Mouse (Mus musculus) liver, embryonic 11.5 days (tissue): ENCODE data around the gene Mrpl47. TPM values are rescaled to one million over a fixed set of nuclear protein-coding genes. Genes with fewer than 3 reads are reported as not detected.

ENCODE experiments used
- ATAC-seq: fragments of 200-750 bp; cut with Nextera tagmentation; replicated peaks from 2 replicates; pipeline ENCODE4 v1.8.0; 2017; ENCODE audit warnings: moderate number of reproducible peaks, mild to moderate bottlenecking, moderate TSS enrichment, moderate library complexity; ENCODE audit not compliant: low FRiP score
- DNase-seq: peaks from one replicate; pipeline ENCODE4 v3.0.0-alpha.2; 2017; ENCODE audit warnings: low spot score
- H3K27ac ChIP-seq: fragments of 300-500 bp; sonication (generic); 2 replicates; pipeline ENCODE4 v1.5.1; 2014; ENCODE audit warnings: mild to moderate bottlenecking, low read depth, low read length, control low read depth
- H3K27me3 ChIP-seq: fragments of 300-500 bp; sonication (generic); replicated peaks from 2 replicates; pipeline ENCODE4 v1.6.1; 2014; ENCODE audit warnings: low read length, mixed read lengths; ENCODE audit not compliant: control insufficient read depth, insufficient read depth
- H3K36me3 ChIP-seq: fragments of 300-500 bp; sonication (generic); 2 replicates; pipeline ENCODE4 v1.6.1; 2014; ENCODE audit warnings: mild to moderate bottlenecking, low read length, moderate library complexity, mixed read lengths; ENCODE audit not compliant: control insufficient read depth, insufficient read depth
- H3K4me1 ChIP-seq: fragments of 300-500 bp; sonication (generic); replicated peaks from 2 replicates; pipeline ENCODE4 v1.6.1; 2014; ENCODE audit warnings: low read length, mixed read lengths; ENCODE audit not compliant: control insufficient read depth, insufficient read depth
- H3K4me2 ChIP-seq: fragments of 300-500 bp; sonication (generic); 2 replicates; pipeline ENCODE4 v1.6.1; 2014; ENCODE audit warnings: mild to moderate bottlenecking, control low read depth, moderate library complexity
- H3K4me3 ChIP-seq: fragments of 300-500 bp; sonication (generic); 2 replicates; pipeline ENCODE4 v1.5.1; 2014; ENCODE audit warnings: low read depth, low read length, control low read depth
- H3K9ac ChIP-seq: fragments of 300-500 bp; sonication (generic); 2 replicates; pipeline ENCODE4 v1.6.1; 2014; ENCODE audit warnings: low read depth, low read length, control low read depth
- H3K9me3 ChIP-seq: fragments of 300-500 bp; sonication (generic); 2 replicates; pipeline ENCODE4 v1.6.1; 2016; ENCODE audit warnings: low read length, inconsistent platforms, mixed read lengths; ENCODE audit not compliant: control insufficient read depth
- WGBS: fragments of 180-500 bp; shearing (Covaris S2); extraction: QIAGEN DNeasy Blood & Tissue Kit; methylation state at CpG from one replicate; pipeline ENCODE4 v1.1.7; 2014; 5-methylcytosine and 5-hydroxymethylcytosine counted together
- polyA plus RNA-seq: library from polyadenylated mRNA; unstranded; fragments of >200 nt; fragmentation: Nextera tagmentation; extraction: Ambion mirVana; gene quantifications from 2 replicates; pipeline ENCODE4 v1.2.1, GENCODE M21; 2014

Gene Mrpl47
- polyA plus RNA-seq, 1 experiment from 2014 or later: 50.5 TPM

DNA sequence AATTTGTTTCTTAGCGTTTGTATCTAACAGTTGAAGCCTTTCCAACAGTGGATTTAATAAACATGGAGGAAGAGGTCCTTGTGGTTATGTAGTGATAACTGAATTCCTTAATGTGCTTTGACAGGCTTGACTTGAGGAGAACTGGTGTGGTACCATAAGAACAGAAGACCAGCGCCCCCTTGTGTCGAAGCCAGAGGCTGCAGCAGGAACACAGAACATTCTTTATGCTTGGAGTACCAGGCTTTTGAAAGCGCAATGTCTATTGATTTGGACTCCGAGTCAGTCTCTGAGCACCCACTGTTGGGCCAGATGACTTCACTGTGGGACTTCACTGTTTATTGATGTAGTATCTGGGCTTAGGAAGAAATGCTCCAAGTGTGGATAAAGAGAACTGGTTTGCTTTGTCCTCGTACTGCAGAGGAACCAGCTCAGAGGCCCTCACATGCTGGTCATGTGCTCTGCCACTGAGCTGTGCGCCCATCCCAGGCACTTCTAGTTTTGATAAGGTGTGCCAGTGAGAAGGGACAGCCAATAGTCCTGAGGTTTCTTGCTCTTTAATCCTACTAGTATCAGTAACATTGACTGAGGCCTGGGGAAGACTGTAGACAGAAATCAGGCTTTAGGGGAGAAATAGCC, 39.1 kb downstream of the Mrpl47 start:
- no peak overlapping the region for H3K9ac ChIP-seq
- H3K36me3 ChIP-seq: no peaks in the 10 kb centered on the region
- H3K4me2 ChIP-seq: no peak overlapping the region
- ATAC-seq: peak; percentile 72
- H3K4me1 ChIP-seq: peaks cover 3% of the 10 kb centered on the region; the same call in 1 of the 2 replicates
- WGBS: 36% methylated on average over 7 of the region's 7 CpGs
- no peak overlapping the region for H3K27ac ChIP-seq
- H3K4me3 ChIP-seq: no peak overlapping the region
- H3K9me3 ChIP-seq: no peaks in the 10 kb centered on the region
- no peaks in the 10 kb centered on the region for H3K27me3 ChIP-seq
- DNase-seq: peak; percentile 79

DNA sequence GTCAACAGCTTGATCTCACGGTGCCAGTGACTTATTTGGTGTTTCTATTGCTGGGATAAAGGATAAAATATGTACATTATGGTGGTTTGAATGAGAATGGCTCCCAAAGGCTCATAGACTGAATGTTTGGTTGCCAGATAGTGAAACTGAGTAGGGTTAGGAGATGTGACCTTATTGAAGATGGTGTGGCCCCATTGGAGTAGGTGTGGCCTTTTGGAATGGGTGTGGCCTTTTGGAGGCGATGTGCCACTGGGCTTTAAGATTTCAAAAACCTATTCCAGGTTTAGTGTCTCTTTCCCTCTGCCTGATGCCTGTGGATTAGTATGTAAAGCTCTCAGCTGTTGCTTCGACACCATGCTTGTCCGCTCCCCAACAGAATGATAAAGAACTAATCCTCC, 41.8 kb downstream of the Mrpl47 start:
- no peak overlapping the region for H3K4me3 ChIP-seq
- peaks cover 10% of the 10 kb centered on the region for H3K4me1 ChIP-seq
- H3K9ac ChIP-seq: no peak overlapping the region
- ATAC-seq (no peak; the same call in 1 of the 2 replicates), DNase-seq (no peak)
- H3K4me2 ChIP-seq: no peak overlapping the region
- H3K27me3 ChIP-seq: no peaks in the 10 kb centered on the region
- WGBS: 82% methylated on average over 4 of the region's 4 CpGs
- H3K36me3 ChIP-seq: no peaks in the 10 kb centered on the region
- H3K9me3 ChIP-seq: no peaks in the 10 kb centered on the region
- H3K27ac ChIP-seq: no peak overlapping the region

DNA sequence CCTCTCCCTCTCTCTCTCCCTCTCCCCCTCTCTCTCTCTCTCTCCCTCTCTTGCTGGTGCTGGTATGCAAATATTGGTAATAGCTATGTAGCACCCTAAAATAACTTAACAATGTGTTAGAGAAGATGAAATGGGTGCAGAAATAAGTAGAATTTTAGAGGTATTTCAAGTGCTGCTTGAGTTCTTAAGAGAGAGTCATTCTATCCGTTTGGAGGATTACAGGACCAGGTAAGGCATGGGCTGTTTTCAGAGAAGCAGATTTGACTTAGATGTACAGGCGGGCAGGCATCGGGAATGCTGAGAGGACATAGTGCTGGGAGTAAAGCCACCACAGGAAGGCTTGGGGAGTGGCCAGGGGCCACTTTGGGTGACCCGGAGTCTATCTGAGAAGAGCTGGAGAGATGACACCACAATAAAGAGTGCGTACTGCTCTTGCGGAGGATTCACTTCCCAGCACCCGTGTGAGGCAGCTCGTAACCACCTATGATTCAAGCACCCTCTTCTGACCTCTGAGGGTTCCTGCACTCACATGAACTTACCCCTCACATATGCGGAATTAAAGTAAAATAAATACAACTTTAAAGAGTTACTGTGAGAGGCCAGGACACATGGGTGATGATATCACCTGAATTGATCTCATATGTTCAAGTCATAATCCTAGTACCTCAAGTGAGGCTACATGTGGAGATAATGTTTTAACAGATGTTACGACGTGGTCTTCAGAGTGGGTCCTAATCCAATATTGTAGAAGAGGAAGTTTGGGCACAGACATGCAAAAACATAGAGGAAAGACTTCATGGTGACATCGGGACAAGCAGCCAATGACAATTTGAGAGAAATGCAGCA, 42.4 kb downstream of the Mrpl47 start:
- no peak overlapping the region for H3K9ac ChIP-seq
- ATAC-seq: no peak
- WGBS: 62% methylated on average over 12 of the region's 12 CpGs

DNA sequence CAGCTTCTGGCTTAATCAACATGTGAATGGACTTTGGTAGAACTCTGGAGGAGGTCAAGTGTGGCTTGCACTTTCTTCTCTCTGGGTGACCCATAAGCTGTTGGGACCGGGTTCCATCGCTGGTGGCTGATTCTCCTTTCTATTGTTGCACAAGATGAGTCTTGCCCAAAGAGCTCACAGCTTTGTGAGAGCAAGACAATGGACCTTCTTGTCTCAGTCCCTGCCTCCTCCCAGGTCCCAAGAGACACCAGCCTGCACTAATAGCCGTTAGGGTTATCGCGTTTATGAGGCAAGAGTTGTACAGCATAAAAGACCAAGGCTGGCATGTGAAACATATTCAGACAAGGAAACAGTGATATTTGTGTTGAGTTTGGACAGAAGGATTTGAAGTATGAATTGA, 43.2 kb downstream of the Mrpl47 start:
- WGBS: 75% methylated on average over 5 of the region's 5 CpGs
- no peak for ATAC-seq
- Histone ChIP-seq H3K4me1 (peaks cover 13% of the 10 kb centered on the region), H3K36me3 (no peaks in the 10 kb centered on the region), H3K27me3 (no peaks in the 10 kb centered on the region), H3K27ac (no peak overlapping the region), H3K4me3 (no peak overlapping the region), H3K9me3 (no peaks in the 10 kb centered on the region), H3K4me2 (no peak overlapping the region), H3K9ac (no peak overlapping the region)
- no peak for DNase-seq

More for the DNA sequence above, 42.4 kb downstream of the Mrpl47 start:
- H3K36me3 ChIP-seq: no peaks in the 10 kb centered on the region
- no peaks in the 10 kb centered on the region for H3K9me3 ChIP-seq
- H3K4me2 ChIP-seq: no peak overlapping the region
- no peak overlapping the region for H3K27ac ChIP-seq
- no peaks in the 10 kb centered on the region for H3K27me3 ChIP-seq
- no peak for DNase-seq
- H3K4me3 ChIP-seq: no peak overlapping the region
- peaks cover 13% of the 10 kb centered on the region for H3K4me1 ChIP-seq

DNA sequence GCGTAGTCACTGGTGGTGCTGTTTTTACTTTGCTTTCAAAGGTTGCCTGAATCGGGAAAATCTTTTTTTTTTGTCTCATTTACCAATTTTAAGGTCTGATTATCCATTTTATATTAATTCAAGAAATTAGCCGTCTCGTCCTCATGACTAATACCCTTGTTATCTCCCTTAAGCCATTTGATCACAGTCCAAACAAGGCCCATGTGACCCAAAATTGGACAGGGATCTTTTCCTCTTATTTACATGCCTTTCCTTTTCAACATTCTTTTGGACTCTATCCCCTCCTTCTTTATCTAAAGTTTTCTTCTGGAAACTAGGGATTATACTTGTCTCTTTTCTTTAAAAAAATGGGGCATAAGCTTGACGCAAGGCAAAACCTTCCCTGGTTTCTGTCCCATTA, 45.6 kb downstream of the Mrpl47 start:
- DNase-seq (no peak), ATAC-seq (no peak)
- Histone ChIP-seq H3K9ac (no peak overlapping the region), H3K4me3 (no peak overlapping the region), H3K9me3 (no peaks in the 10 kb centered on the region), H3K27me3 (no peaks in the 10 kb centered on the region), H3K4me2 (no peak overlapping the region), H3K27ac (no peak overlapping the region), H3K4me1 (peaks cover 13% of the 10 kb centered on the region), H3K36me3 (no peaks in the 10 kb centered on the region)
- WGBS: 69% methylated on average over 5 of the region's 5 CpGs

DNA sequence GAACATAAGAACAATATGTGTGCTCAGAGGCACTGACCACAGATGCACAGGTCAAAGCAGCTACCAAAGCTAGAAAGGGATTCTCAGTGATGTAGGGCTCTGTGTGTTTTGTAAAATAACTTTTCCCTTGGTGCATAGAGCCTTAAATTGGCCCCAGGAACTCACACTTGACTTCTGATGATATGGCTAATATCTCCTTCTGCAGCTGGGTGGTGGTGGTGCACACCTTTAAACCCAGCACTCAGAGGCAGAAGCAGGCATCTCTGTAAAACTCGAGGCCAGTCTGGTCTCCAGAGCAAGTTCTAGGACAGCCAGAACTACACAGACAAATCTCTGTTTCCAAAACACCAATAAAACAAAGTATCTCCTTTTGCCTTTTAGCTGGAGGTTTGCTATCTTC, 46.5 kb downstream of the Mrpl47 start:
- H3K9me3 ChIP-seq: no peaks in the 10 kb centered on the region
- DNase-seq (no peak), ATAC-seq (peak; percentile 69)
- H3K36me3 ChIP-seq: no peaks in the 10 kb centered on the region
- peaks cover 13% of the 10 kb centered on the region for H3K4me1 ChIP-seq
- 25% methylated on average over 1 of the region's 1 CpGs for WGBS
- no peak overlapping the region for H3K27ac ChIP-seq
- H3K4me2 ChIP-seq: peak overlapping the region; percentile 35
- no peak overlapping the region for H3K9ac ChIP-seq
- H3K27me3 ChIP-seq: no peaks in the 10 kb centered on the region
- no peak overlapping the region for H3K4me3 ChIP-seq

DNA sequence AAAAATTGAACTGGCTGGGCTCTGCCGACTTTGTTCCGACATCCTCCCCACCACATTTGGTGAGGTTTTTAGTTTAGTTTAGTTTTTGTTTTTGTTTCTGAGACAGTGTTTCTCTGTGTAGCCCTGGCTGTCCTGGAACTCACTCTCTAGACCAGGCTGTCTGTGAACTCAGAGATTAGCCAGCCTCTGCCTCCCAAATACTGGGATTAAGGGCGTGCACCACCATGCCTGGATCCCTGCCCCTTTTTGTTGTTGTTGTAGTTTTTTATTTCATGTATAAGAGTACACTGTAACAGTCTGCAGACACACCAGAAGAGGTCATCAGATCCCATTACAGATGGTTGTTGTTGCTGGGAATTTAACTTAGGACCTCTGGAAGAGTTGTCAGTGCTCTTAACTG, 47.4 kb downstream of the Mrpl47 start:
- Histone ChIP-seq H3K36me3 (no peaks in the 10 kb centered on the region), H3K9ac (no peak overlapping the region), H3K27me3 (no peaks in the 10 kb centered on the region), H3K9me3 (no peaks in the 10 kb centered on the region), H3K4me2 (no peak overlapping the region), H3K27ac (no peak overlapping the region), H3K4me3 (no peak overlapping the region), H3K4me1 (peaks cover 11% of the 10 kb centered on the region)
- ATAC-seq (peak; percentile 37; the same call in 1 of the 2 replicates), DNase-seq (no peak)
- 62% methylated on average over 3 of the region's 3 CpGs for WGBS

DNA sequence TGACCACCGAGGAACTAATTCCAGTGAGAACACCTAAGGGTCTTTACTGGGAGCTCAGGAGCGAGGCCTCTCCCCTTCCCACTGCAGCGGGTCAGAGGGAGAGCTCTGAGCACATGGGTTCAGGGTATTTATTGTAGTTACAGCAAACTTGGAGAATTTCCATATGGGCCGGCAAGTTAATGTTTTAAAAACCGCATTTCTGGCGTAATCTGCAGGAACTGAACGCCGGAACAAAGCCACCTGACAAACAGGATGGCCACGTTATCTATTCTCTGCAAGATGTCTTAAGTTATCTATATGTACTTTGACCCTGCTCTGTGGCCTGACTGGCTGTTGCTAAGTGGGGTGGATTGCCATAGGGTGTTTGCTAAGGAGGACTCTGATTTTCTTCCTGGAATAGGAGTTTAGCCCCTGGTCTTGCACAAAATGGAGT, 47.8 kb downstream of the Mrpl47 start:
- H3K9ac ChIP-seq: no peak overlapping the region
- peak overlapping the region; percentile 13; the same call in 1 of the 2 replicates for H3K4me2 ChIP-seq
- H3K27me3 ChIP-seq: no peaks in the 10 kb centered on the region
- DNase-seq (no peak), ATAC-seq (peak; percentile 86)
- WGBS: 30% methylated on average over 9 of the region's 9 CpGs
- H3K27ac ChIP-seq: peak overlapping the region; percentile 30; the same call in 1 of the 2 replicates
- H3K4me1 ChIP-seq: peaks cover 11% of the 10 kb centered on the region
- H3K9me3 ChIP-seq: no peaks in the 10 kb centered on the region
- H3K36me3 ChIP-seq: no peaks in the 10 kb centered on the region
- H3K4me3 ChIP-seq: no peak overlapping the region
